Mouse (Mus musculus) erythroblast, embryonic 14.5 days (primary cell): ENCODE results near the gene Gsg1l2.

ENCODE experiments used
- GATA1 ChIP-seq: IDR thresholded peaks from 2 replicates; pipeline ENCODE4 v1.6.1; 2012; ENCODE audit warnings: low read length, inconsistent platforms, mixed read lengths
- TAL1 ChIP-seq: IDR thresholded peaks from 3 replicates; pipeline ENCODE4 v1.6.1; 2012; ENCODE audit warnings: low read length, inconsistent platforms, mixed read lengths

DNA sequence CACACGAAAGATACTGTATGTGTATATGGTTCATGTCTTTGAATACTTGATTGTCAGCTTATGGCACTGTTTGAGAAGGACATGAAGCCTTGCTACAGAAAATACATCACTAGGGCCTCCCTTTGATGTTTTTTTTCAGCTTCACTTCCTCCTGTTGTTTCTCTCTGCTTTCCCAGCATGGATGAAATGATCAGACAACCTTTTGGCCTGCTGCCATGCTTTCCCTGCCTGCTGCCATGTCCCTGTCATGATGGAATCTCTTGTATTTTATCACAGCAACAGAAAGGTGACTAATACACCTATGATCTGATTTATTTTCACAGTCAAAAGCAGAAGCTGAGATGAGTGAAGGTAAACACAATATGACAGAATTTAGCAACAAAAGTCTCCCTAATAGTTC lies 40.7 kb upstream of the Gsg1l2 start:
- TF ChIP-seq TAL1 (no peak), GATA1 (no peak)
